Mouse (Mus musculus) naive thymus-derived CD4-positive, alpha-beta T cell, adult 2 months (primary cell): ENCODE results near the gene Ces2c.
"Not testable (repeated sequence)": the region's sequence is repeated elsewhere in the genome, so short reads cannot be mapped to it uniquely, and the experiment has no call there.

ENCODE experiments used
- DNase-seq: peaks from one replicate; pipeline ENCODE4 v3.0.0-alpha.2; 2011; ENCODE audit warnings: low read depth

The Ces2c gene

DNA sequence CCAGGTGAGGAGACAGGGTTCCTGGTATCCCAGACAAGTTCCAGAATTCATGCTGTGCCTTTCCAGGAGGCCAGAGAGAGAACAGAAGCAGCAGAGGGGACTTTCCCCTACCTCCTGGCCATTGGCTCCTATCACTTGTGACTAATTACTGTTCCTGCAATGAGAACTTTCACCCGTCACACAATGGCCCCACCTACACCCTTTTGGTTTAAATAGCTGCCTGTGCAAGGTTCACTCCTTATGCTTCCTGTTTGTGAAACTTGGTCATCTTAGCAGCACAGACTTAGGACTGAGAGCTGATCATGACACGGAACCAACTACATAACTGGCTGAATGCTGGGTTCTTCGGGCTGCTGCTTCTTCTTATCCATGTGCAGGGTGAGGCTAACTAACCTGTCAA lies at the start of gene Ces2c:
Gene Ces2c, plus strand, starts transcription at position 238 of the 400 bp plus-strand sequence.
- no peak for DNase-seq

DNA sequence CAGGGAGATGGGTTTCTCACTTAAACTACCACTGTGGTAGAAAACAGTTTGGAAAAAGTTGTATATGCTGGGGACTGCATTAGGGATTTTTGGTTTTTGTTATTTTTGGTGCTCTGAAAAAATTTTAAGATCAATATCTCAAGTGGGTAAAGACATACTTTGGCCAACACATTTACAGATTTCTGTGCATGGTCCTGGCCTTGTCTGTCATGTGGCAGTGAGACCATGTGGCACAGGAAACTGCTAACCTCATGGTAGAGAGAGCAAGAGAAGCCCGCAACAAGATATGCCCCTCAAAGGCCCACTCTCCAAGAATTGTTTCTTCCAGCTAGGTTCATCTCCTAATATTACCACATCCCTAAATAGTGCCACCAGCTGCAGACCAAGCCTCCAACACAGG lies 47.5 kb upstream of the Ces2c start:
- no peak for DNase-seq

DNA sequence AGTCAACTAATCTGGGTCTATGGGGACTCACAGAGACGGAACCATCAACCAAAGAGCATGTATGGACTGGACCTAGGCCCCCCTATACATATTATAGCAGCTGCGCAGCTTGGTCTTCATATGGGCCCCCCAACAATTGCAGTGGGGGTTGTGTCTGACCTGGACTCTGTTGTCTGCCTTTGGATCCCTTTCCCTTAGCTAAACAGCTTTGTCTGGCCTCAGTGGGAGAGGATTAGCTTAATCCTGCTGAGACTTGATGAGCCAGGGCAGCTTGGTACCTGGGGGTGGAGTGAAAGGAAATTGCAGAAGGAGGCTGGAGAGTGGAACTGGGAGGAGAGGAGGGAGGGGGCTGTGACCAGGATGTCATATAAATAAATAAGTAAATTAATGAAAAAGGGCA lies 40.7 kb upstream of the Ces2c start:
- no peak for DNase-seq

DNA sequence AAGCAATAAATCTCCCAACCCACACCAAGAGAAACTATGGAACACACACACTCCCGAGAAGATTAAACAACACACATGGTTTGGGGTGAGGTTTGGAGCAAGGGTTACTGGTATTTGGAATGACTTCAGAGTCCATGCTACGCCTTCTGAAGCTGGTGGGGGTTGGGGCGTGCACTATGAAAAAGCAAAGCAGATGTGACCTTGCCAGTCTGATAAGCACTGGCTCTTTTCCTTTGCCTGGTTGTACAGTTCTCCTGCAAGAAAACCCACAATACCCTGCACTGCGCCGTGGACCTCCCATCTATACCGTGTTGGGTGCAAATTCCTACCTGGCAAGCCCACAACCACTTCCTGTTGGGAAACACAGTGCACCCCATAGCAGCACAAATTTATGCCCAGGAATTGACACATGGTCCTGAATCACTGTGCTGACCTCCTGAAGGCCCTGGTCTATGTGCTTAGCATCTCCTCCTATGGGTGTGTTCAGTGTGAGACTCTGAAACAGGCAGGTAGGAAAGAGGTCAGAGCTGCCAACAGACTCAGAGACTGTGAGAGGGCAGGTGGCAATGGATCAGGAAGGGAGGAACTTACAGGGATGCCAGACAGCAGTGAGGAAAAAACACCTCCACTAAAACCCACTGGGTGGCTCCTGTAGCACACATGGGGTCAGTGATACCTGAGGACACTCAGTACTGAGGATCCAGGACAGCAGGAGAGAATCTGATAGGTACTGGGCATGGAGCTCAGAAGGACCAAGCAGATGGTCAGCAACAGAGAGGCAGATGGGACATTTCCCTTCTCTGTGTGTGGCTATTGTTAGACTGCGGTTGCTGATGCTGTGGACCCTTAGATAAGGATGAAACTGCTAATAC lies 38.1 kb upstream of the Ces2c start:
- DNase-seq: no peak

DNA sequence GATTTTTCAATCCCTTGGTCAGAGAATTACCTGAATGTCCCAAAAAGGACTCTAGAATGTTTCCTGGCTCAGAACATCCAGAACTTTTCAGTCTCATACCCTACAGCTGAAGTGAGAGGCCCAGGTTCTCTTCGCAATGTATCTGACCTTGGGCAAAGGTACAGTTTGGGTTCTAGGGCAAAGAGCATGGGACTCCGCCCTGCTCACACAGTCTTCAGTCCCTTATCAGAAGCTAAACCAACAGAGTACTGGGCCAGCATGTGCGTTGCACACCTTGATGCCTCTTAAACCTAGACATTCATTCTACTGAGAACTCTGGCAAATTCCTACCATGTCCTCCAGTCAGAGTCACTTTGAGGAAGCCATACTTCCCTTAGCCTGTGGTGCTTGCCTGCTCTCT lies 37.4 kb upstream of the Ces2c start:
- DNase-seq: no peak

DNA sequence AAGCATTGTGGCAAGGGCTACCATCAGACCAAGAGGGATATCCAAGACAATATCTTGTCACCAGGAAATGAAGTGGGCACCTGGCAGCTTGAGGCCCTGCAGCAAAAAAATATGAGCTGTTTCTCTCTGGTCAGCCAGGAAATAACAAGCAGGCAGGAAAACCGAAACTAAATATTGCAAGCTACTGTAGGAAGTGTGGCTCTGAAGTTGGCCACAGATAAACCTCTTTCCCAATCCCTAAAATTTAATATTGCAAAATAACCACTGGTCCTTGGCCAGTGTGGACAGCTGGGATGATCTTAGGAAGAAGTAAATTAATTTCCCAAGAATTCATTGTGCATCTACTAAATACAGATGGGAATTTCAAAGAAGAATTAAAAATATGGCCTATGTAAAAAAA lies 20.0 kb upstream of the Ces2c start:
- DNase-seq: no peak

DNA sequence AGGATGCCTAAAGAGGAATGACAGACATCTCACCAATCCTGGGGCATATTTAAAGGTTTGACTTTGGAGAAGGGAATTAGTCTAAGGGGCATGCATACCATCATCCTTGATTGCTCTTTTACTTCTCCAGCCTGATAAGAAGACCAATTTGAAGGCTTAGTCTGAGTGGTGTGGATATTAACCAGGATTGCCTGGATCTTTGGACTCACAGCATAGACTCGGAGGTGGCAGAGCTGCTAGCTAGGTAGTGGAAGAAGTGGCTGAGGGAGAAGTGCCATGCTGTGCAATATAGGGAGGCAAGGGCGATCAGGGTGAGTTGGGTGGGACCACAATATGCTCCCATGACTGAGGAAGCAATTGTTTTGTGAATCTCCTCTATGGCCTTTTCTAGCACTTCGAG lies 18.6 kb upstream of the Ces2c start:
- no peak for DNase-seq

DNA sequence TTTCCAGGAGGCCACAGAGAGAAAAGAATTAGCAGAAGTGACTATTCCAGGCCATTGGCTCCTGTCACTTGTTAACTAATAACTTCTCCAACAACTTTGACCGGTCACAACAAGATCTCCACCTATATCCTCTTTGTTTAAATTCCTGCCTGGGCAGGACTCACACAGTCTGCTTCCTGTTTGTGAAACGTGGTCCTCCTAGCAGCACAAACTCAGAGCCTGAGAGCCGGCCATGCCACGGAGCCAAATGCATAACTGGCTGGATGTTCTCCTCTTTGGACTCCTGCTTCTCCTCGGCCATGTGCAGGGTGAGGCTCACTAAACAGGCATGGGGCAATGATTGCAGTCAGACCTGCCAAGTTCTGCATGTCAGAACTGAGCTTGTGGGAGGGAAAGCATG lies 15.4 kb upstream of the Ces2c start, which contains the start of gene Ces2b:
Gene Ces2b, plus strand, starts transcription at position 133 of the 400 bp plus-strand sequence.
- no peak for DNase-seq

DNA sequence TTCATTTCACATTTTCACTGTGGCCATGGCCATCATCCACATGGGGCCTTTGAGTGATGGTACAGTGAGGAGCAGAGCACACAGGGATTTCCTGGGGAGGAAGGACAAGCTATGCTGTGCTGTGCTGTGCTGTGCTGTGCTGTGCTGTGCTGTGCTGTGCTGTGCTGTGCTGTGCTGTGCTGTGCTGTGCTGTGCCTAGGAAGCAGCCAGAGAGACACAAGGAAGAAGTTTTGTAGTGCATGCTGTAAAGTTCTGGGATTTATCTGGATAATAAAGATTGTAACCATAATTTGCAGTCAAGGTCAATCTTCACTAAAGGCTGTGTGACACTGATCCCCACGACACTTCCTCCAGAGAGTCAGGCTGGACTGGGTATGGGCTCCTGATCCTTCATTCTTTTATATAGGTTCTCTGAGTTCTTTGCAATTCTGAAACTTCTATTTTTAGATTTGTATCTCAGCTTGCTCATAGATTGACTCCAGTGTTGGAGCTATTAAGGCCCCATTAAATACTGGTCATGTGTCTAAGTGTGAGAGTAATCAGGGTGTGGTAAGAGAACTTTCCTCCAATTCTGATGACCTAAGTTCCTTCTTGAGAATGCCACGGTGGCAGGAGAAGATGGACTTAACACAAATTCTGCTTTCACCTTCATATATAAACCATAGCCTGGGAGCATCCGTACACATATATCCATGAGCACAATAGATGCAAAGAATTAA lies 5.3 kb upstream of the Ces2c start:
- no peak for DNase-seq

DNA sequence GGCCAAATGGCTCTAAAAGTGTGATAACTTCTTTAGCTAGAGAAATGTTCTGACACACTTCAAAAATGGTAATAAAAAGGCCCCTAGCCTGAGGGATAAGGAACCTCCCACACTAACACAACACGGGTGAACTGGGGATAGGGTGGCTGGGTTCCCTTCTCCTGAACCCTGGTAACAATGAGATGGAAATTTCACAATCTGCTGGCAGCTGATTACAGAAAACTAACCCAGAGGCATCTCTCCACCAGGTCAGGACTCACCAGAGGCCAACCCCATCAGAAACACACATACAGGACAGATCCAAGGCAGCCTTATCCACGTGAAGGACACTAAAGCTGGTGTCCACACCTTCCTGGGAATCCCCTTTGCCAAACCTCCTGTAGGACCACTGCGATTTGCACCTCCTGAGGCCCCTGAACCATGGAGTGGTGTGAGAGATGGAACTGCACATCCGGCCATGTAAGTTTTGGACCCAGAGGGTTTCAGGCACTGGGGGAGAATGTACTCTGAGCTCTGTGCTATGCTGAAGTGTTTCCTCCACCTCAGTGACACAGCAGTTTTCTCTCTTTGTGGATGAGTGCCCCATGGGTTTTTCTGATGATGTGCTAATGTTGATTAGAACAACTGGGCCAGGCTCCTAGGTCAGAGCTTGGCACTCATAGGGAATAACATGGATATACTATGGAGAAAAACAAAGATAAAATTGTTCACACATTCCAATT lies 1.0 kb downstream of the Ces2c start:
- no peak for DNase-seq

DNA sequence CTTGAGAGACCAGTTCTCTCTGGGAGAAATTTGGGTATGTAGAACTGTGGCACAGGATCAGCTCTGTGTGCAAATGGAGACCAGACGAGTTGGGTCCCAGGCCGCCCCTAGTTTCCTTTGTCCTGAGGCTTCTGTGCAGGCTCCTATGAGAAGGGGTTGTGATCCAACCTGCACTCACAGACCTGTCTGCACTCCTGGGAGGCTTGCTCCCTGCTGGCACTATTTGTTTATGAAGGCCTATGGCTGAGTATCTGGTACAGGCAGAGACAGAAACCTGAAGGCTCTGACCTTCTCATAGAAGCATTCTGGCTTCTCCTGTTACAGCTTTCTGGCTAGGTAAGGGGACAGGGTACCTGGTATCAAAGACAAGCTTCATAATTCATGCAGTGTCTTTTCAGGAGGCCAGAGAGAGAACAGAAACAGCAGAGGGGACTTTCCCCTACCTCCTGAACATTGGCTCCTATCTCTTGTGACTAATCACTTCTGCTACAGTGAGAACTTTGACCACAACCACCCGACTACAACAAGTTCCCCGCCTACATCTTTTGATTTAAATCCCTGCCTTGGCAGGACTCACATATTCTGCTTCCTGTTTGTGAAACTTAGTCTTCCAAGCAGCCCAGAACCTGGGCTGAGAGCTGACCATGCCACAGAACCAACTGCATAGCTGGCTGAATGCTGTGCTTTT lies 20.1 kb downstream of the Ces2c start:
- DNase-seq: not testable (repeated sequence)

DNA sequence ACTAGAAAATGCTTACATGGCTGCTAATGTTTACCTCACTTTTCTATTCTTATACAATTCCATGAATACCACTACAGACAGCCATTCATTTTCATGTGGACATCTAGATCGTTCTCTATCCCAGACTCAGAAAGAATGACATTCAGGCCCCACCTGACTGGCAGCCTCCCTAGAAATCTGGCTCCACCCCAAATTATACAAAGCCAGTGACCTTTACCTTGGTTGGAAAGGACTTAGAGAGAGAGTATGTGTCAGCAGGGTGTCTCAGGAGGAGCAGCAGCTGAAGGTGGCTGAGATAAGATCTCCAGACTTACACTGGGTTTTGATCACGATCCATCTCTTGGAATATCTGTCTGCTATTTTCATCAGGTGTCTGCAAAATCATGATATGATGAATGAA lies 22.0 kb downstream of the Ces2c start:
- DNase-seq: not testable (repeated sequence)

DNA sequence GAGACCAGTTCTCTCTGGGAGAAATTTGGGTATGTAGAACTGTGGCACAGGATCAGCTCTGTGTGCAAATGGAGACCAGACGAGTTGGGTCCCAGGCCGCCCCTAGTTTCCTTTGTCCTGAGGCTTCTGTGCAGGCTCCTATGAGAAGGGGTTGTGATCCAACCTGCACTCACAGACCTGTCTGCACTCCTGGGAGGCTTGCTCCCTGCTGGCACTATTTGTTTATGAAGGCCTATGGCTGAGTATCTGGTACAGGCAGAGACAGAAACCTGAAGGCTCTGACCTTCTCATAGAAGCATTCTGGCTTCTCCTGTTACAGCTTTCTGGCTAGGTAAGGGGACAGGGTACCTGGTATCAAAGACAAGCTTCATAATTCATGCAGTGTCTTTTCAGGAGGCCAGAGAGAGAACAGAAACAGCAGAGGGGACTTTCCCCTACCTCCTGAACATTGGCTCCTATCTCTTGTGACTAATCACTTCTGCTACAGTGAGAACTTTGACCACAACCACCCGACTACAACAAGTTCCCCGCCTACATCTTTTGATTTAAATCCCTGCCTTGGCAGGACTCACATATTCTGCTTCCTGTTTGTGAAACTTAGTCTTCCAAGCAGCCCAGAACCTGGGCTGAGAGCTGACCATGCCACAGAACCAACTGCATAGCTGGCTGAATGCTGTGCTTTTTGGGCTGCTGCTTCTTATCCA lies 39.5 kb downstream of the Ces2c start:
- not testable (repeated sequence) for DNase-seq

DNA sequence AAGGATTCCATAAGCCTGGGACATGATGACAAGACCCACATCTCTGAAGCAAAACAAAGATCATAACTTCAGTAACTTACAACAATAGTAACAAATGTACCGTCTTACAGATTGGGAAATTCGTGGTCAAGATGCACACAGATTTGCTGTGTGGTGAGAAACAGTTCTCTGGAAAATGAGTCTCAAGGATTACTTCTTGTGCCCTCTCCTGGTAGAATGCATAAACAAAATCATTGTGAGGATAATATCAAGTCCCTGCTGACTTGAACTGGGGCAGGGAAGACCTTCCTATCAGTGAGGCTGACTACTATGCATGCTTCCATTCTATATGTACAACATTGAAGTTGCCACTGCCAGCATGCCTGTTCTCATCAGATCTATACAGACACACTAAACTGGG lies 54.9 kb downstream of the Ces2c start:
- DNase-seq: no peak
